Mouse (Mus musculus) right cerebral cortex, postnatal 25 days (tissue): Measurements from ENCODE around the gene Slmap.
A peak's percentile ranks its signal among the peaks of the same experiment; 100 is the strongest.
"Not testable (repeated sequence)": the region's sequence is repeated elsewhere in the genome, so short reads cannot be mapped to it uniquely, and the experiment has no call there.

ENCODE experiments used
- DNase-seq: peaks from one replicate; pipeline ENCODE4 v3.0.0; 2022

Gene Slmap

DNA sequence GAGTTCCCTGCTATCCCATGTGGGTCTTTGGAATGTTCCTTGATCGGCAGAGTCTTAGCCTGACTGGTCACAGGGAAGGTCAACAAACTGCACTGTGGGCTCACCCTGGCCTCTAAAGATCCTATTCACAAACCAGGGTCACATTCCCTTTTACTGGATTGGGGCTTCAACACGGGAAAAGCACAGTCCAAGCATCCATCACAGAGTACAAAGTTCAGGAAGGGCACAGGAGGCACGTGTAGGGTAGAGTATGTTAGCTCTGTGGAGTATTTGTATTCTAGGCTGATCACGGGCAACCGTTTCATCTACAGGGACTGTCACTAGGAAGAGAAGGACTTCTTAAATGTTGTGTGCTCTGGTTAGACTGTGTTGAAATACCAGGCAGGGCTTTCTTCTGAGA lies 147.7 kb downstream of the Slmap start:
- DNase-seq = not testable (repeated sequence)

DNA sequence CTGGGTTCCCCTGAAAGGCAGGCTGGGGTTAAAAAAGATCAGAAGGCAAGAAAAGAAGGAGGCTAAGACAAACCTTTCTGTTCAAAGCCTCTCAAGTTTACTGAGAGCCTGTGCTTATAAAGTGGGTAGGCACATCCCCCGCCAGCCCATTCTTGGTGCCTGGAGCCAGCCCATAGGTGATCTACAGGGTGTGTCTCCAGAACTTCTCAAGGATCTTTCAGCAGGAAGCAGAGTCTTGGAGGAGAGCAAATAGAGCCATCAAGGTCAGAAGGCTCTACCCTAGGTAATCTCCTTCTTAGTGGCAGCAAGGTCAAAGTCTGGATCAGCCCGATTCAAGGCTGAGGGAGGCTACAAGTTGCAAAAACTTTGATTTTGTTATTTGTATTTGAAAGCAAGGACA lies 149.1 kb downstream of the Slmap start:
- DNase-seq = not testable (repeated sequence)

DNA sequence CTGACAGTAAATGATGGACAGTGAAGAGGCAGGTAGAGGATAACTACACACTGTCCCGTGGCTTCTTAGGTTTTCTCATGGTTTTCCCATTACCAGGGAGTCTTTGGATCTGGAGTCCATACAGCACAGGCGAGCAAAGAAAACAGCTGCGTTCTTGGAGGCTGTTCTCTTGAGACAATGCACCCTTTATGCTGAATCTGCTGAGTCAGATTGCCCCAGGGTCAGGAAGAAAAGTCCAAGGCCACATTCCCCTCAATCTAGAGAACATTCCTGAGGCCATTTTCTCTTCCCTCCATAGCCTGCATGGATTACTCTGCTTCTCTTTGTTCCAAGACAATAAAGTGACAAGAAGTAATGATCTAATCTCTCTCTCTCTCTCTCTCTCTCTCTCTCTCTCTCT lies 155.7 kb downstream of the Slmap start:
- no peak for DNase-seq

DNA sequence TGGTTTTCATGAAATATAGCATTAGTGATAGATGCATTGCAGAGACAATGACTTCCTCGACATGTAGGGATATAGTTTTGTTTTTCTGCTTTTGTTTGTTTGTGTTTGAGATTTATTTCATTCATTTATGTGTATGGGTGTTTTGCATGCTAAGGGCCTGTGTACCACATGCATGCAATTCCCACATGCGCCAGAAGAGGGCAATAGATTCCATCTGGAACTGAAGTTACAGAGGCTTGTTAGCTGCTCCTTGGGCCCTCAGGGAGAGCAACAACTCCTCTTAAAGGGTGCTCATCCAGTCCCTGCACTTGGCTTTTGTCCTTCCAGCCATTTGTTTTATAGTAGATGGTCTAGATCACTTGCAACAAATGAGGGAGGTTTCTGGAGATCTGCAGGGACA lies 158.1 kb downstream of the Slmap start:
- peak; percentile 21 for DNase-seq
